Mouse (Mus musculus): ENCODE measurements around the gene Masp2. TPM values are rescaled to one million over a fixed set of nuclear protein-coding genes. Genes with fewer than 3 reads are reported as not detected.
A peak's percentile ranks its signal among the peaks of the same experiment; 100 is the strongest.

The Masp2 gene
- polyA plus RNA-seq, 1 experiment from 2014 or later: not detected

GRCm38 (mm10) chr4:148619805-148620204, 17.5 kb downstream of the Masp2 start:
- no peak for ATAC-seq (replicated peaks; ENCODE audit: low FRiP score, low read depth)
- H3K36me3 ChIP-seq (ENCODE audit: insufficient read depth, low read length): peaks cover 62% of the 10 kb centered on the region

GRCm38 (mm10) chr4:148620718-148621117, 18.4 kb downstream of the Masp2 start:
- ATAC-seq (replicated peaks; ENCODE audit: low FRiP score, low read depth) (no peak), DNase-seq (ENCODE audit: low spot score) (no peak)
- WGBS: 82% methylated on average over 1 of the region's 1 CpGs
- no peak for TF ChIP-seq CTCF (IDR thresholded peaks at IDR 0.05; ENCODE audit: low read depth)
- no peak overlapping the region for H3K4me2 ChIP-seq (ENCODE audit: low read length)
- H3K27ac ChIP-seq: no peak overlapping the region; the same call in 1 of the 2 replicates
- H3K36me3 ChIP-seq (ENCODE audit: insufficient read depth, low read length): peaks cover 62% of the 10 kb centered on the region
- peaks cover 12% of the 10 kb centered on the region for H3K4me1 ChIP-seq (replicated peaks; ENCODE audit: insufficient read depth, low read length)
- H3K27me3 ChIP-seq (ENCODE audit: insufficient read depth, low read length): no peaks in the 10 kb centered on the region
- H3K4me3 ChIP-seq (replicated peaks; ENCODE audit: low read depth, low read length): no peak overlapping the region
- no peaks in the 10 kb centered on the region for H3K9me3 ChIP-seq (replicated peaks; ENCODE audit: low read length)
- H3K9ac ChIP-seq (ENCODE audit: low read depth, low read length): no peak overlapping the region

More at GRCm38 (mm10) chr4:148619805-148620204, 17.5 kb downstream of the Masp2 start:
- Histone ChIP-seq H3K4me2 (ENCODE audit: low read length) (no peak overlapping the region), H3K9ac (ENCODE audit: low read depth, low read length) (no peak overlapping the region), H3K9me3 (replicated peaks; ENCODE audit: low read length) (no peaks in the 10 kb centered on the region), H3K4me3 (replicated peaks; ENCODE audit: low read depth, low read length) (no peak overlapping the region), H3K4me1 (replicated peaks; ENCODE audit: insufficient read depth, low read length) (peaks cover 9% of the 10 kb centered on the region; the same call in 1 of the 2 replicates), H3K27me3 (ENCODE audit: insufficient read depth, low read length) (no peaks in the 10 kb centered on the region), H3K27ac (no peak overlapping the region)
- 74% methylated on average over 1 of the region's 1 CpGs for WGBS
- no peak for TF ChIP-seq CTCF (IDR thresholded peaks at IDR 0.05; ENCODE audit: low read depth)
- DNase-seq (ENCODE audit: low spot score): no peak

GRCm38 (mm10) chr4:148622485-148622884, 20.1 kb downstream of the Masp2 start:
- no peak for ATAC-seq (replicated peaks; ENCODE audit: low FRiP score, low read depth)
- Histone ChIP-seq H3K9ac (ENCODE audit: low read depth, low read length) (no peak overlapping the region), H3K27ac (no peak overlapping the region), H3K4me2 (ENCODE audit: low read length) (no peak overlapping the region), H3K4me1 (replicated peaks; ENCODE audit: insufficient read depth, low read length) (peaks cover 15% of the 10 kb centered on the region), H3K27me3 (ENCODE audit: insufficient read depth, low read length) (no peaks in the 10 kb centered on the region), H3K4me3 (replicated peaks; ENCODE audit: low read depth, low read length) (no peak overlapping the region), H3K9me3 (replicated peaks; ENCODE audit: low read length) (no peaks in the 10 kb centered on the region), H3K36me3 (ENCODE audit: insufficient read depth, low read length) (peaks cover 56% of the 10 kb centered on the region)
- 96% methylated on average over 4 of the region's 4 CpGs for WGBS
- DNase-seq (ENCODE audit: low spot score): no peak
- no peak for TF ChIP-seq CTCF (IDR thresholded peaks at IDR 0.05; ENCODE audit: low read depth)

GRCm38 (mm10) chr4:148623609-148624008, 21.3 kb downstream of the Masp2 start:
- no peak overlapping the region for H3K9ac ChIP-seq (ENCODE audit: low read depth, low read length)
- H3K36me3 ChIP-seq (ENCODE audit: insufficient read depth, low read length): peaks cover 50% of the 10 kb centered on the region
- no peak for TF ChIP-seq CTCF (IDR thresholded peaks at IDR 0.05; ENCODE audit: low read depth)
- H3K4me3 ChIP-seq (replicated peaks; ENCODE audit: low read depth, low read length): no peak overlapping the region
- ATAC-seq (replicated peaks; ENCODE audit: low FRiP score, low read depth) (no peak), DNase-seq (ENCODE audit: low spot score) (no peak)
- peaks cover 15% of the 10 kb centered on the region for H3K4me1 ChIP-seq (replicated peaks; ENCODE audit: insufficient read depth, low read length)
- no peaks in the 10 kb centered on the region for H3K27me3 ChIP-seq (ENCODE audit: insufficient read depth, low read length)
- no peak overlapping the region for H3K27ac ChIP-seq
- H3K9me3 ChIP-seq (replicated peaks; ENCODE audit: low read length): no peaks in the 10 kb centered on the region
- WGBS: 87% methylated on average over 4 of the region's 4 CpGs
- peak overlapping the region; percentile 21; the same call in 1 of the 2 replicates for H3K4me2 ChIP-seq (ENCODE audit: low read length)

- WGBS: 80% methylated on average over 10 of the region's 10 CpGs
- peaks cover 15% of the 10 kb centered on the region for H3K4me1 ChIP-seq (replicated peaks; ENCODE audit: insufficient read depth, low read length)
- no peak for ATAC-seq (replicated peaks; ENCODE audit: low FRiP score, low read depth)
These were observed 22.7 kb downstream of the Masp2 start for GRCm38 (mm10) chr4:148625010-148625409.

GRCm38 (mm10) chr4:148625756-148626622, 23.6 kb downstream of the Masp2 start:
- H3K4me2 ChIP-seq (ENCODE audit: low read length): peak overlapping the region; percentile 64
- H3K9ac ChIP-seq (ENCODE audit: low read depth, low read length): peak overlapping the region; percentile 99
- DNase-seq (ENCODE audit: low spot score) (peak; percentile 71), ATAC-seq (replicated peaks; ENCODE audit: low FRiP score, low read depth) (peak; percentile 49)
- H3K27ac ChIP-seq: peak overlapping the region; percentile 97
- H3K4me3 ChIP-seq (replicated peaks; ENCODE audit: low read depth, low read length): peak overlapping the region; percentile 92
- H3K4me1 ChIP-seq (replicated peaks; ENCODE audit: insufficient read depth, low read length): peaks cover 15% of the 10 kb centered on the region
- H3K9me3 ChIP-seq (replicated peaks; ENCODE audit: low read length): no peaks in the 10 kb centered on the region
- under 1% methylated on average over 57 of the region's 57 CpGs for WGBS
- H3K36me3 ChIP-seq (ENCODE audit: insufficient read depth, low read length): peaks cover 30% of the 10 kb centered on the region
- TF ChIP-seq CTCF (IDR thresholded peaks at IDR 0.05; ENCODE audit: low read depth): no peak
- H3K27me3 ChIP-seq (ENCODE audit: insufficient read depth, low read length): no peaks in the 10 kb centered on the region

More at GRCm38 (mm10) chr4:148625010-148625409, 22.7 kb downstream of the Masp2 start:
- no peak overlapping the region for H3K9ac ChIP-seq (ENCODE audit: low read depth, low read length)
- DNase-seq (ENCODE audit: low spot score): no peak
- peak overlapping the region; percentile 64 for H3K4me2 ChIP-seq (ENCODE audit: low read length)
- H3K36me3 ChIP-seq (ENCODE audit: insufficient read depth, low read length): peaks cover 36% of the 10 kb centered on the region
- H3K4me3 ChIP-seq (replicated peaks; ENCODE audit: low read depth, low read length): peak overlapping the region; percentile 92; the same call in 1 of the 2 replicates
- no peak for TF ChIP-seq CTCF (IDR thresholded peaks at IDR 0.05; ENCODE audit: low read depth)
- no peak overlapping the region for H3K27ac ChIP-seq
- H3K9me3 ChIP-seq (replicated peaks; ENCODE audit: low read length): no peaks in the 10 kb centered on the region
- no peaks in the 10 kb centered on the region for H3K27me3 ChIP-seq (ENCODE audit: insufficient read depth, low read length)

Data from kidney, postnatal 0 days (tissue).